Mouse (Mus musculus) heart, postnatal 25 days (tissue): ENCODE measurements around the gene Serpina3f. TPM values are rescaled to one million over a fixed set of nuclear protein-coding genes. Genes with fewer than 3 reads are reported as not detected.

Experiments used
- DNase-seq: peaks from one replicate; pipeline ENCODE4 v3.0.0; 2022; ENCODE audit warnings: low spot score
- intact Hi-C: fragments of 180-260 bp; cut with DNase I; formaldehyde crosslinking; loops from one replicate; pipeline ENCODE4 v1.15.1; 2025
- total RNA-seq, 2 experiments: library from RNA; stranded (reverse); gene quantifications; 2 replicates each; pipeline ENCODE4 v1.2.3; 2021

Serpina3f gene
- total RNA-seq, 2 experiments from 2014 or later = 0.14 TPM; not detected in 1

GRCm38 (mm10) chr12:104245595-104245994 is 31.3 kb downstream of the Serpina3f start:
- DNase-seq = peak; percentile 14
- intact Hi-C loops = loop anchor here (10.0 kb wide), 1 partner anchor 169 kb away; no protein-coding TSS in a partner anchor

GRCm38 (mm10) chr12:104247553-104248002 is 33.2 kb downstream of the Serpina3f start:
- DNase-seq = no peak
- intact Hi-C loops = loop anchor here (10.0 kb wide), 1 partner anchor 167 kb away; no protein-coding TSS in a partner anchor

GRCm38 (mm10) chr12:104248231-104248630 is 33.9 kb downstream of the Serpina3f start:
- no peak for DNase-seq
- intact Hi-C loops = loop anchor here (10.0 kb wide), 1 partner anchor 167 kb away; no protein-coding TSS in a partner anchor

- intact Hi-C loops = no loop called here
These were observed 46.7 kb downstream of the Serpina3f start for GRCm38 (mm10) chr12:104261041-104261440.

GRCm38 (mm10) chr12:104262863-104263262 is 48.5 kb downstream of the Serpina3f start, which contains the start of gene Serpina3i:
Serpina3i (plus strand) TSS chr12:104263122.
- intact Hi-C loops = no loop called here
- DNase-seq = no peak

More at GRCm38 (mm10) chr12:104261041-104261440, 46.7 kb downstream of the Serpina3f start:
- no peak for DNase-seq

GRCm38 (mm10) chr12:104266374-104266773 is 52.0 kb downstream of the Serpina3f start:
- intact Hi-C loops = no loop called here
- DNase-seq = no peak

Other genes with a start within 250 kb of the Serpina3f start
- not detected for gene Serpina11, start 224.6 kb upstream of the Serpina3f start, total RNA-seq
- under 1 TPM; 0.08 to 0.13 TPM for gene Serpina9, start 200.8 kb upstream of the Serpina3f start, total RNA-seq
- gene Serpina12, start 170.1 kb upstream of the Serpina3f start, total RNA-seq = not detected
- gene Serpina5, start 113.4 kb upstream of the Serpina3f start, total RNA-seq = not detected
- not detected for gene Serpina3a, start 101.8 kb upstream of the Serpina3f start, total RNA-seq
- gene Serpina3b, start 86.5 kb upstream of the Serpina3f start, total RNA-seq = not detected
- gene Serpina3c, start 60.7 kb upstream of the Serpina3f start, total RNA-seq = 1 to 10 TPM in 1 of 2 experiments, under 1 TPM in 1; 0.57 to 1.0 TPM
- 1 to 10 TPM in 1 of 2 experiments, under 1 TPM in 1; 0.57 to 1.1 TPM for gene Serpina3g, start 21.7 kb downstream of the Serpina3f start, total RNA-seq
- under 1 TPM in 1 of 2 experiments, not detected in 1; 0.73 TPM for gene Serpina3i, start 48.6 kb downstream of the Serpina3f start, total RNA-seq
- not detected for gene Serpina3j, start 100.0 kb downstream of the Serpina3f start, total RNA-seq
- not detected for gene Serpina3k, start 123.9 kb downstream of the Serpina3f start, total RNA-seq
- not detected for gene Serpina3m, start 123.9 kb downstream of the Serpina3f start, total RNA-seq
- gene Serpina3n, start 192.2 kb downstream of the Serpina3f start, total RNA-seq = 1 to 10 TPM; 4.7 to 4.8 TPM